Mouse (Mus musculus): ENCODE measurements at regions not wholly inside any gene's neighbourhood (a gene's known extent, or its start where the extent isn't known, plus 50 kb on each side); places are given as distances from the start of the nearest gene placed in this dataset.
A peak's percentile ranks its signal among the peaks of the same experiment; 100 is the strongest.

GRCm38 (mm10) chr9:120778423-120778822 lies 150.6 kb upstream of the Ctnnb1 start:
- Histone ChIP-seq H3K9ac (no peak overlapping the region), H3K36me3 (ENCODE audit: insufficient read depth) (no peaks in the 10 kb centered on the region), H3K27ac (ENCODE audit: low read depth, low read length) (no peak overlapping the region), H3K4me3 (ENCODE audit: low read depth, low read length) (no peak overlapping the region), H3K4me2 (ENCODE audit: low read depth) (no peak overlapping the region), H3K9me3 (ENCODE audit: low read length) (no peaks in the 10 kb centered on the region), H3K27me3 (ENCODE audit: insufficient read depth, low read length) (no peaks in the 10 kb centered on the region), H3K4me1 (ENCODE audit: insufficient read depth) (no peaks in the 10 kb centered on the region)
- ATAC-seq: no peak
- DNase-seq: no peak
- WGBS: 68% methylated on average over 2 of the region's 2 CpGs
- no peak for TF ChIP-seq CTCF (IDR thresholded peaks at IDR 0.05; ENCODE audit: low read depth)

- Histone ChIP-seq H3K27ac (ENCODE audit: low read depth, low read length) (no peak overlapping the region), H3K4me1 (ENCODE audit: insufficient read depth) (0 out of 2 replicates have a peak, but pooled peaks cover 3% of the 10 kb centered on the region), H3K9me3 (ENCODE audit: low read length) (peaks cover 10% of the 10 kb centered on the region; the same call in 1 of the 2 replicates), H3K4me3 (ENCODE audit: low read depth, low read length) (no peak overlapping the region), H3K9ac (no peak overlapping the region), H3K27me3 (ENCODE audit: insufficient read depth, low read length) (no peaks in the 10 kb centered on the region), H3K4me2 (ENCODE audit: low read depth) (no peak overlapping the region), H3K36me3 (ENCODE audit: insufficient read depth) (no peaks in the 10 kb centered on the region)
- 89% methylated on average over 5 of the region's 5 CpGs for WGBS
- ATAC-seq: no peak
- DNase-seq: no peak
- no peak for TF ChIP-seq CTCF (IDR thresholded peaks at IDR 0.05; ENCODE audit: low read depth)
These were observed 134.8 kb upstream of the Ctnnb1 start for GRCm38 (mm10) chr9:120794210-120794609.

GRCm38 (mm10) chr9:120796111-120796880 lies 132.7 kb upstream of the Ctnnb1 start:
- no peak overlapping the region for H3K4me3 ChIP-seq (ENCODE audit: low read depth, low read length)
- no peaks in the 10 kb centered on the region for H3K27me3 ChIP-seq (ENCODE audit: insufficient read depth, low read length)
- no peak overlapping the region for H3K4me2 ChIP-seq (ENCODE audit: low read depth)
- TF ChIP-seq CTCF (IDR thresholded peaks at IDR 0.05; ENCODE audit: low read depth): no peak
- no peak overlapping the region for H3K27ac ChIP-seq (ENCODE audit: low read depth, low read length)
- DNase-seq: no peak
- H3K9me3 ChIP-seq (ENCODE audit: low read length): peaks cover 7% of the 10 kb centered on the region; the same call in 1 of the 2 replicates
- no peaks in the 10 kb centered on the region for H3K36me3 ChIP-seq (ENCODE audit: insufficient read depth)
- 0 out of 2 replicates have a peak, but pooled peaks have one; percentile 32 for ATAC-seq
- H3K4me1 ChIP-seq (ENCODE audit: insufficient read depth): 0 out of 2 replicates have a peak, but pooled peaks cover 3% of the 10 kb centered on the region
- WGBS: 73% methylated on average over 10 of the region's 10 CpGs
- no peak overlapping the region for H3K9ac ChIP-seq

GRCm38 (mm10) chr9:120797996-120798663 lies 130.9 kb upstream of the Ctnnb1 start:
- ATAC-seq (no peak), DNase-seq (peak; percentile 35)
- Histone ChIP-seq H3K4me2 (ENCODE audit: low read depth) (no peak overlapping the region), H3K9ac (no peak overlapping the region), H3K4me1 (ENCODE audit: insufficient read depth) (0 out of 2 replicates have a peak, but pooled peaks cover 3% of the 10 kb centered on the region), H3K36me3 (ENCODE audit: insufficient read depth) (no peaks in the 10 kb centered on the region), H3K9me3 (ENCODE audit: low read length) (no peaks in the 10 kb centered on the region), H3K4me3 (ENCODE audit: low read depth, low read length) (no peak overlapping the region), H3K27ac (ENCODE audit: low read depth, low read length) (no peak overlapping the region), H3K27me3 (ENCODE audit: insufficient read depth, low read length) (no peaks in the 10 kb centered on the region)
- TF ChIP-seq CTCF (IDR thresholded peaks at IDR 0.05; ENCODE audit: low read depth): no peak
- 39% methylated on average over 10 of the region's 10 CpGs for WGBS

GRCm38 (mm10) chr9:120798901-120799300 lies 130.1 kb upstream of the Ctnnb1 start:
- Histone ChIP-seq H3K4me2 (ENCODE audit: low read depth) (no peak overlapping the region), H3K27me3 (ENCODE audit: insufficient read depth, low read length) (no peaks in the 10 kb centered on the region), H3K27ac (ENCODE audit: low read depth, low read length) (no peak overlapping the region), H3K36me3 (ENCODE audit: insufficient read depth) (no peaks in the 10 kb centered on the region), H3K4me1 (ENCODE audit: insufficient read depth) (0 out of 2 replicates have a peak, but pooled peaks cover 3% of the 10 kb centered on the region), H3K4me3 (ENCODE audit: low read depth, low read length) (no peak overlapping the region), H3K9me3 (ENCODE audit: low read length) (no peaks in the 10 kb centered on the region), H3K9ac (no peak overlapping the region)
- no peak for TF ChIP-seq CTCF (IDR thresholded peaks at IDR 0.05; ENCODE audit: low read depth)
- WGBS: 48% methylated on average over 12 of the region's 12 CpGs
- ATAC-seq: no peak
- no peak for DNase-seq

GRCm38 (mm10) chr9:120802646-120803045 lies 126.4 kb upstream of the Ctnnb1 start:
- Histone ChIP-seq H3K4me3 (ENCODE audit: low read depth, low read length) (no peak overlapping the region), H3K9ac (no peak overlapping the region), H3K27me3 (ENCODE audit: insufficient read depth, low read length) (no peaks in the 10 kb centered on the region), H3K9me3 (ENCODE audit: low read length) (no peaks in the 10 kb centered on the region), H3K36me3 (ENCODE audit: insufficient read depth) (no peaks in the 10 kb centered on the region), H3K4me2 (ENCODE audit: low read depth) (no peak overlapping the region), H3K27ac (ENCODE audit: low read depth, low read length) (no peak overlapping the region), H3K4me1 (ENCODE audit: insufficient read depth) (0 out of 2 replicates have a peak, but pooled peaks cover 3% of the 10 kb centered on the region)
- ATAC-seq: no peak
- 90% methylated on average over 4 of the region's 4 CpGs for WGBS
- TF ChIP-seq CTCF (IDR thresholded peaks at IDR 0.05; ENCODE audit: low read depth): no peak
- no peak for DNase-seq

- Histone ChIP-seq H3K4me3 (ENCODE audit: low read depth, low read length) (no peak overlapping the region), H3K27me3 (ENCODE audit: insufficient read depth, low read length) (no peaks in the 10 kb centered on the region), H3K36me3 (ENCODE audit: insufficient read depth) (no peaks in the 10 kb centered on the region), H3K4me1 (ENCODE audit: insufficient read depth) (no peaks in the 10 kb centered on the region), H3K9me3 (ENCODE audit: low read length) (no peaks in the 10 kb centered on the region), H3K9ac (no peak overlapping the region), H3K4me2 (ENCODE audit: low read depth) (no peak overlapping the region), H3K27ac (ENCODE audit: low read depth, low read length) (no peak overlapping the region)
- no peak for TF ChIP-seq CTCF (IDR thresholded peaks at IDR 0.05; ENCODE audit: low read depth)
- ATAC-seq: no peak
- WGBS: 61% methylated on average over 10 of the region's 10 CpGs
- no peak for DNase-seq
These were observed 124.2 kb upstream of the Ctnnb1 start for GRCm38 (mm10) chr9:120804760-120805294.
